Mouse (Mus musculus) limb, embryonic 15.5 days (tissue): ENCODE data around the gene Rimbp3. TPM values are rescaled to one million over a fixed set of nuclear protein-coding genes. Genes with fewer than 3 reads are reported as not detected.
"Not testable (repeated sequence)": the region's sequence is repeated elsewhere in the genome, so short reads cannot be mapped to it uniquely, and the experiment has no call there.

Experiments
- ATAC-seq: fragments of 200-750 bp; cut with Nextera tagmentation; 2 replicates; pipeline ENCODE4 v1.8.0; 2017; ENCODE audit warnings: low read depth, moderate TSS enrichment; ENCODE audit not compliant: insufficient number of reproducible peaks, low FRiP score, low TSS enrichment
- H3K27ac ChIP-seq: fragments of 300-500 bp; sonication (generic); 2 replicates; pipeline ENCODE4 v1.5.1; 2015; ENCODE audit warnings: moderate library complexity, mild to moderate bottlenecking, inconsistent platforms
- H3K27me3 ChIP-seq: fragments of 300-500 bp; sonication (generic); 2 replicates; pipeline ENCODE4 v1.6.1; 2015; ENCODE audit warnings: inconsistent platforms
- H3K36me3 ChIP-seq: fragments of 300-500 bp; sonication (generic); 2 replicates; pipeline ENCODE4 v1.6.1; 2015; ENCODE audit warnings: inconsistent platforms
- H3K4me1 ChIP-seq: fragments of 300-500 bp; sonication (generic); 2 replicates; pipeline ENCODE4 v1.6.1; 2015; ENCODE audit warnings: inconsistent platforms
- H3K4me2 ChIP-seq: fragments of 300-500 bp; sonication (generic); 2 replicates; pipeline ENCODE4 v1.6.1; 2015; ENCODE audit warnings: mild to moderate bottlenecking, inconsistent platforms
- H3K4me3 ChIP-seq: fragments of 300-500 bp; sonication (generic); 2 replicates; pipeline ENCODE4 v1.5.1; 2015; ENCODE audit warnings: mild to moderate bottlenecking, inconsistent platforms
- H3K9ac ChIP-seq: fragments of 300-500 bp; sonication (generic); 2 replicates; pipeline ENCODE4 v1.6.1; 2015; ENCODE audit warnings: inconsistent platforms
- H3K9me3 ChIP-seq: fragments of 300-500 bp; sonication (generic); 2 replicates; pipeline ENCODE4 v1.6.1; 2016; ENCODE audit warnings: inconsistent platforms
- WGBS: fragments of 180-500 bp; shearing (Covaris S2); methylation state at CpG from one replicate; pipeline ENCODE4 v1.1.7; 2015; 5-methylcytosine and 5-hydroxymethylcytosine counted together
- polyA plus RNA-seq: library from polyadenylated mRNA; unstranded; fragments of >200 nt; fragmentation: Nextera tagmentation; extraction: Ambion mirVana; gene quantifications from 2 replicates; pipeline ENCODE4 v1.2.1, GENCODE M21; 2015

Rimbp3 gene
- polyA plus RNA-seq, 1 experiment from 2014 or later: 0.27 TPM

GRCm38 (mm10) chr16:17225584-17225983, 17.2 kb downstream of the Rimbp3 start:
- no peaks in the 10 kb centered on the region for H3K9me3 ChIP-seq
- H3K27ac ChIP-seq: no peak overlapping the region
- H3K36me3 ChIP-seq: no peaks in the 10 kb centered on the region
- H3K9ac ChIP-seq: no peak overlapping the region
- 82% methylated on average over 5 of the region's 5 CpGs for WGBS
- no peak overlapping the region for H3K4me3 ChIP-seq
- H3K4me2 ChIP-seq: no peak overlapping the region
- no peaks in the 10 kb centered on the region for H3K27me3 ChIP-seq
- H3K4me1 ChIP-seq: no peaks in the 10 kb centered on the region
- no peak for ATAC-seq

- no peaks in the 10 kb centered on the region for H3K4me1 ChIP-seq
- no peak overlapping the region for H3K27ac ChIP-seq
- H3K4me2 ChIP-seq: no peak overlapping the region
- H3K4me3 ChIP-seq: no peak overlapping the region
- no peaks in the 10 kb centered on the region for H3K9me3 ChIP-seq
- no peaks in the 10 kb centered on the region for H3K27me3 ChIP-seq
- no peaks in the 10 kb centered on the region for H3K36me3 ChIP-seq
- ATAC-seq: no peak
- H3K9ac ChIP-seq: no peak overlapping the region
Measured at GRCm38 (mm10) chr16:17226496-17226895, 18.1 kb downstream of the Rimbp3 start.

- not testable (repeated sequence) for H3K4me3 ChIP-seq, H3K9ac ChIP-seq, H3K27ac ChIP-seq, H3K27me3 ChIP-seq, H3K36me3 ChIP-seq, H3K9me3 ChIP-seq, H3K4me2 ChIP-seq, ATAC-seq
- WGBS: 89% methylated on average over 2 of the region's 2 CpGs
- peaks cover 32% of the 10 kb centered on the region for H3K4me1 ChIP-seq
Measured at GRCm38 (mm10) chr16:17231523-17231922, 23.1 kb downstream of the Rimbp3 start.

- H3K4me2 ChIP-seq: peak within 1 kb of the TSS; percentile 91
- no peaks in the 10 kb centered on the region for H3K9me3 ChIP-seq
- peak; percentile 95 for ATAC-seq
- peaks cover 35% of the 10 kb centered on the region for H3K4me1 ChIP-seq
- H3K9ac ChIP-seq: peak within 1 kb of the TSS; percentile 97
- peak within 1 kb of the TSS; percentile 92 for H3K27ac ChIP-seq
- no peaks in the 10 kb centered on the region for H3K36me3 ChIP-seq
- H3K27me3 ChIP-seq: no peaks in the 10 kb centered on the region
- 2% methylated on average over 57 of the region's 59 CpGs for WGBS
- H3K4me3 ChIP-seq: peak within 1 kb of the TSS; percentile 99
Measured at GRCm38 (mm10) chr16:17232794-17233701, 24.6 kb downstream of the Rimbp3 start, which contains the start of gene Hic2. Gene Hic2 (plus strand): TSS chr16:17233572.

GRCm38 (mm10) chr16:17233702-17234498, 25.5 kb downstream of the Rimbp3 start:
- Histone ChIP-seq H3K9ac (peak overlapping the region; percentile 97), H3K27me3 (no peaks in the 10 kb centered on the region), H3K4me1 (peaks cover 37% of the 10 kb centered on the region), H3K27ac (peak overlapping the region; percentile 92), H3K4me2 (peak overlapping the region; percentile 91), H3K4me3 (peak overlapping the region; percentile 99), H3K9me3 (no peaks in the 10 kb centered on the region), H3K36me3 (no peaks in the 10 kb centered on the region)
- 0% methylated on average over 60 of the region's 62 CpGs for WGBS
- no peak for ATAC-seq

- Histone ChIP-seq H3K9me3 (no peaks in the 10 kb centered on the region), H3K4me1 (peaks cover 42% of the 10 kb centered on the region), H3K4me2 (peak overlapping the region; percentile 91), H3K9ac (peak overlapping the region; percentile 97), H3K4me3 (peak overlapping the region; percentile 99), H3K36me3 (no peaks in the 10 kb centered on the region), H3K27me3 (no peaks in the 10 kb centered on the region), H3K27ac (peak overlapping the region; percentile 92)
- WGBS: 1% methylated on average over 12 of the region's 12 CpGs
- ATAC-seq: no peak
Measured at GRCm38 (mm10) chr16:17234499-17234895, 26.1 kb downstream of the Rimbp3 start.

GRCm38 (mm10) chr16:17234916-17235665, 26.7 kb downstream of the Rimbp3 start:
- Histone ChIP-seq H3K4me1 (peaks cover 47% of the 10 kb centered on the region), H3K9me3 (no peaks in the 10 kb centered on the region), H3K9ac (no peak overlapping the region), H3K27ac (peak overlapping the region; percentile 60), H3K36me3 (no peaks in the 10 kb centered on the region), H3K4me3 (peak overlapping the region; percentile 99), H3K27me3 (no peaks in the 10 kb centered on the region), H3K4me2 (peak overlapping the region; percentile 91)
- ATAC-seq: no peak
- 9% methylated on average over 9 of the region's 9 CpGs for WGBS

GRCm38 (mm10) chr16:17237634-17238033, 29.2 kb downstream of the Rimbp3 start:
- Histone ChIP-seq H3K36me3 (no peaks in the 10 kb centered on the region), H3K4me1 (peaks cover 50% of the 10 kb centered on the region), H3K27me3 (no peaks in the 10 kb centered on the region), H3K4me3 (no peak overlapping the region), H3K9me3 (no peaks in the 10 kb centered on the region), H3K27ac (no peak overlapping the region), H3K9ac (no peak overlapping the region), H3K4me2 (no peak overlapping the region)
- 80% methylated on average over 3 of the region's 3 CpGs for WGBS
- no peak for ATAC-seq

- Histone ChIP-seq H3K27ac (no peak overlapping the region), H3K4me2 (no peak overlapping the region), H3K9me3 (no peaks in the 10 kb centered on the region), H3K4me1 (peaks cover 41% of the 10 kb centered on the region), H3K36me3 (no peaks in the 10 kb centered on the region), H3K4me3 (no peak overlapping the region), H3K27me3 (no peaks in the 10 kb centered on the region), H3K9ac (no peak overlapping the region)
- no peak for ATAC-seq
- whole genome bisulfite sequencing: 61% methylated on average over 2 of the region's 2 CpGs
Measured at GRCm38 (mm10) chr16:17239409-17239808, 31.0 kb downstream of the Rimbp3 start.

- H3K36me3 ChIP-seq: no peaks in the 10 kb centered on the region
- peaks cover 16% of the 10 kb centered on the region; the same call in 1 of the 2 replicates for H3K4me1 ChIP-seq
- H3K4me3 ChIP-seq: no peak overlapping the region
- H3K9me3 ChIP-seq: no peaks in the 10 kb centered on the region
- no peak overlapping the region for H3K9ac ChIP-seq
- H3K27me3 ChIP-seq: no peaks in the 10 kb centered on the region
- WGBS: 53% methylated on average over 1 of the region's 1 CpGs
- ATAC-seq: no peak
- H3K4me2 ChIP-seq: no peak overlapping the region
- no peak overlapping the region for H3K27ac ChIP-seq
Measured at GRCm38 (mm10) chr16:17243731-17244130, 35.3 kb downstream of the Rimbp3 start.

GRCm38 (mm10) chr16:17244996-17245395, 36.6 kb downstream of the Rimbp3 start:
- 60% methylated on average over 1 of the region's 1 CpGs for WGBS

More at GRCm38 (mm10) chr16:17244996-17245395, 36.6 kb downstream of the Rimbp3 start:
- no peak for ATAC-seq
- H3K27me3 ChIP-seq: no peaks in the 10 kb centered on the region
- H3K9me3 ChIP-seq: no peaks in the 10 kb centered on the region
- no peak overlapping the region for H3K9ac ChIP-seq
- no peak overlapping the region for H3K4me2 ChIP-seq
- no peak overlapping the region for H3K27ac ChIP-seq
- H3K4me1 ChIP-seq: peaks cover 15% of the 10 kb centered on the region; the same call in 1 of the 2 replicates
- H3K4me3 ChIP-seq: no peak overlapping the region
- no peaks in the 10 kb centered on the region for H3K36me3 ChIP-seq
